Mouse (Mus musculus) heart, embryonic 12.5 days (tissue): ENCODE data around the gene Actrt1. TPM values are rescaled to one million over a fixed set of nuclear protein-coding genes. Genes with fewer than 3 reads are reported as not detected.

ENCODE experiments used
- ATAC-seq: fragments of 200-750 bp; cut with Nextera tagmentation; 2 replicates; pipeline ENCODE4 v1.8.0; 2017; ENCODE audit warnings: moderate TSS enrichment, moderate library complexity; ENCODE audit not compliant: insufficient number of reproducible peaks, low FRiP score
- H3K27ac ChIP-seq: fragments of 300-500 bp; sonication (generic); 2 replicates; pipeline ENCODE4 v1.5.1; 2016; ENCODE audit warnings: mild to moderate bottlenecking, moderate library complexity; ENCODE audit not compliant: poor library complexity, severe bottlenecking
- H3K27me3 ChIP-seq: fragments of 300-500 bp; sonication (generic); replicated peaks from 2 replicates; pipeline ENCODE4 v1.6.1; 2016; ENCODE audit warnings: mild to moderate bottlenecking, moderate library complexity
- H3K36me3 ChIP-seq: fragments of 300-500 bp; sonication (generic); 2 replicates; pipeline ENCODE4 v1.6.1; 2016; ENCODE audit warnings: mild to moderate bottlenecking, moderate library complexity
- H3K4me1 ChIP-seq: fragments of 300-500 bp; sonication (generic); replicated peaks from 2 replicates; pipeline ENCODE4 v1.6.1; 2016; ENCODE audit warnings: mild to moderate bottlenecking
- H3K4me2 ChIP-seq: fragments of 300-500 bp; sonication (generic); 2 replicates; pipeline ENCODE4 v1.6.1; 2016; ENCODE audit warnings: mild to moderate bottlenecking, moderate library complexity
- H3K4me3 ChIP-seq: fragments of 300-500 bp; sonication (generic); 2 replicates; pipeline ENCODE4 v1.5.1; 2016; ENCODE audit warnings: mild to moderate bottlenecking
- H3K9ac ChIP-seq: fragments of 300-500 bp; sonication (generic); 2 replicates; pipeline ENCODE4 v1.6.1; 2016; ENCODE audit warnings: mild to moderate bottlenecking, moderate library complexity
- H3K9me3 ChIP-seq: fragments of 300-500 bp; sonication (generic); replicated peaks from 2 replicates; pipeline ENCODE4 v1.6.1; 2016; ENCODE audit warnings: mild to moderate bottlenecking, moderate library complexity
- WGBS: fragments of 180-500 bp; shearing (Covaris S2); methylation state at CpG from one replicate; pipeline ENCODE4 v1.1.7; 2016; 5-methylcytosine and 5-hydroxymethylcytosine counted together
- polyA plus RNA-seq: library from polyadenylated mRNA; unstranded; fragments of >200 nt; fragmentation: Nextera tagmentation; extraction: Ambion mirVana; gene quantifications from 2 replicates; pipeline ENCODE4 v1.2.1, GENCODE M21; 2016

Actrt1 gene
- polyA plus RNA-seq, result not detected in 2 replicates

- Histone ChIP-seq H3K4me3 (no peak within 1 kb of the TSS), H3K4me2 (no peak within 1 kb of the TSS), H3K27ac (no peak within 1 kb of the TSS), H3K9ac (no peak within 1 kb of the TSS), H3K9me3 (no peaks in the 10 kb centered on the region), H3K27me3 (no peaks in the 10 kb centered on the region), H3K36me3 (no peaks in the 10 kb centered on the region), H3K4me1 (no peaks in the 10 kb centered on the region)
- ATAC-seq, result no peak
Measured at GRCm38 (mm10) chrX:46328707-46329106, at the start of gene Actrt1. TSS of gene Actrt1 (plus strand) at chrX:46329007.

GRCm38 (mm10) chrX:46331463-46332115 is 2.8 kb downstream of the Actrt1 start:
- Histone ChIP-seq H3K27me3 (no peaks in the 10 kb centered on the region), H3K27ac (no peak overlapping the region), H3K4me1 (no peaks in the 10 kb centered on the region), H3K36me3 (no peaks in the 10 kb centered on the region), H3K4me3 (no peak overlapping the region), H3K9me3 (no peaks in the 10 kb centered on the region), H3K4me2 (no peak overlapping the region), H3K9ac (no peak overlapping the region)
- WGBS, result 56% methylated on average over 1 of the region's 1 CpGs
- no peak for ATAC-seq
